Mouse (Mus musculus): ENCODE measurements around the gene Kat2b. TPM values are rescaled to one million over a fixed set of nuclear protein-coding genes. Genes with fewer than 3 reads are reported as not detected.
A peak's percentile ranks its signal among the peaks of the same experiment; 100 is the strongest.
"Not testable (repeated sequence)": the region's sequence is repeated elsewhere in the genome, so short reads cannot be mapped to it uniquely, and the experiment has no call there.

Kat2b gene
- polyA plus RNA-seq, 1 experiment, result 2.4 TPM

GRCm38 (mm10) chr17:53670453-53670852 is 103.8 kb downstream of the Kat2b start:
- Histone ChIP-seq H3K79me2 (ENCODE audit: control insufficient read depth, insufficient read depth) (no peaks in the 10 kb centered on the region), H3K36me3 (ENCODE audit: control insufficient read depth, insufficient read depth) (peaks cover 64% of the 10 kb centered on the region), H3K79me3 (ENCODE audit: low read depth) (no peaks in the 10 kb centered on the region), H3K4me3 (ENCODE audit: insufficient read depth, poor library complexity, severe bottlenecking) (no peak overlapping the region), H3ac (ENCODE audit: control insufficient read depth, insufficient read length, low read depth) (no peak overlapping the region), H3K27me3 (ENCODE audit: control insufficient read depth, insufficient read depth, insufficient read length) (no peaks in the 10 kb centered on the region)
- no peak for TF ChIP-seq USF1 (IDR thresholded peaks at IDR 0.05; ENCODE audit: low read depth)
- no peak for TF ChIP-seq MAX (IDR thresholded peaks at IDR 0.05)
- no peak for TF ChIP-seq CEBPB (IDR thresholded peaks at IDR 0.05; ENCODE audit: low read depth)
- no peak for TF ChIP-seq MYOG (IDR thresholded peaks at IDR 0.05; ENCODE audit: control insufficient read depth, extremely low read depth, insufficient read length)
- no peak for TF ChIP-seq MYOD1 (IDR thresholded peaks at IDR 0.05; ENCODE audit: control insufficient read depth, insufficient read length, low read depth)
- no peak for TF ChIP-seq CTCF (IDR thresholded peaks at IDR 0.05; ENCODE audit: control insufficient read depth, insufficient read depth, insufficient read length)
- TF ChIP-seq FOSL1 (IDR thresholded peaks at IDR 0.05; ENCODE audit: insufficient read depth, low read length, poor library complexity, severe bottlenecking), result no peak

- H3K4me3 ChIP-seq (ENCODE audit: insufficient read depth, poor library complexity, severe bottlenecking), result no peak overlapping the region
- no peak for TF ChIP-seq MYOG (IDR thresholded peaks at IDR 0.05; ENCODE audit: control insufficient read depth, extremely low read depth, insufficient read length)
- no peak for TF ChIP-seq MYOD1 (IDR thresholded peaks at IDR 0.05; ENCODE audit: control insufficient read depth, insufficient read length, low read depth)
- no peak for TF ChIP-seq USF1 (IDR thresholded peaks at IDR 0.05; ENCODE audit: low read depth)
- no peak for TF ChIP-seq MAX (IDR thresholded peaks at IDR 0.05)
- TF ChIP-seq CTCF (IDR thresholded peaks at IDR 0.05; ENCODE audit: control insufficient read depth, insufficient read depth, insufficient read length), result no peak
- TF ChIP-seq FOSL1 (IDR thresholded peaks at IDR 0.05; ENCODE audit: insufficient read depth, low read length, poor library complexity, severe bottlenecking), result no peak
- TF ChIP-seq CEBPB (IDR thresholded peaks at IDR 0.05; ENCODE audit: low read depth), result no peak
- H3K79me2 ChIP-seq (ENCODE audit: control insufficient read depth, insufficient read depth), result peaks cover 4% of the 10 kb centered on the region
- H3K27me3 ChIP-seq (ENCODE audit: control insufficient read depth, insufficient read depth, insufficient read length), result no peaks in the 10 kb centered on the region
- peaks cover 3% of the 10 kb centered on the region for H3K79me3 ChIP-seq (ENCODE audit: low read depth)
- no peak overlapping the region for H3ac ChIP-seq (ENCODE audit: control insufficient read depth, insufficient read length, low read depth)
- peaks cover 96% of the 10 kb centered on the region for H3K36me3 ChIP-seq (ENCODE audit: control insufficient read depth, insufficient read depth)
These were observed 112.1 kb downstream of the Kat2b start for GRCm38 (mm10) chr17:53678716-53679115.

GRCm38 (mm10) chr17:53688321-53688720 is 121.7 kb downstream of the Kat2b start:
- Histone ChIP-seq H3ac (ENCODE audit: control insufficient read depth, insufficient read length, low read depth) (peak overlapping the region; percentile 48), H3K79me2 (ENCODE audit: control insufficient read depth, insufficient read depth) (peaks cover 56% of the 10 kb centered on the region), H3K79me3 (ENCODE audit: low read depth) (peaks cover 44% of the 10 kb centered on the region), H3K36me3 (ENCODE audit: control insufficient read depth, insufficient read depth) (peaks cover 37% of the 10 kb centered on the region), H3K27me3 (ENCODE audit: control insufficient read depth, insufficient read depth, insufficient read length) (no peaks in the 10 kb centered on the region), H3K4me3 (ENCODE audit: insufficient read depth, poor library complexity, severe bottlenecking) (peak overlapping the region; percentile 66)
- no peak for TF ChIP-seq CTCF (IDR thresholded peaks at IDR 0.05; ENCODE audit: control insufficient read depth, insufficient read depth, insufficient read length)
- no peak for TF ChIP-seq MYOD1 (IDR thresholded peaks at IDR 0.05; ENCODE audit: control insufficient read depth, insufficient read length, low read depth)
- TF ChIP-seq CEBPB (IDR thresholded peaks at IDR 0.05; ENCODE audit: low read depth), result no peak
- TF ChIP-seq MAX (IDR thresholded peaks at IDR 0.05), result no peak

GRCm38 (mm10) chr17:53688877-53689802 is 122.5 kb downstream of the Kat2b start, which contains the start of gene Sgo1:
Sgo1 (minus strand) TSS chr17:53689333.
- TF ChIP-seq FOSL1 (IDR thresholded peaks at IDR 0.05; ENCODE audit: insufficient read depth, low read length, poor library complexity, severe bottlenecking) (no peak), USF1 (IDR thresholded peaks at IDR 0.05; ENCODE audit: low read depth) (peak; percentile 98), CTCF (IDR thresholded peaks at IDR 0.05; ENCODE audit: control insufficient read depth, insufficient read depth, insufficient read length) (peak; percentile 36)
- Histone ChIP-seq H3ac (ENCODE audit: control insufficient read depth, insufficient read length, low read depth) (peak within 1 kb of the TSS; percentile 88), H3K27me3 (ENCODE audit: control insufficient read depth, insufficient read depth, insufficient read length) (no peaks in the 10 kb centered on the region), H3K79me2 (ENCODE audit: control insufficient read depth, insufficient read depth) (peaks cover 48% of the 10 kb centered on the region), H3K36me3 (ENCODE audit: control insufficient read depth, insufficient read depth) (peaks cover 29% of the 10 kb centered on the region), H3K79me3 (ENCODE audit: low read depth) (peaks cover 40% of the 10 kb centered on the region), H3K4me3 (ENCODE audit: insufficient read depth, poor library complexity, severe bottlenecking) (peak within 1 kb of the TSS; percentile 66)

GRCm38 (mm10) chr17:53689946-53690345 is 123.3 kb downstream of the Kat2b start:
- H3ac ChIP-seq (ENCODE audit: control insufficient read depth, insufficient read length, low read depth), result peak overlapping the region; percentile 67
- H3K36me3 ChIP-seq (ENCODE audit: control insufficient read depth, insufficient read depth), result peaks cover 22% of the 10 kb centered on the region
- peak overlapping the region; percentile 37 for H3K4me3 ChIP-seq (ENCODE audit: insufficient read depth, poor library complexity, severe bottlenecking)
- TF ChIP-seq MYOD1 (IDR thresholded peaks at IDR 0.05; ENCODE audit: control insufficient read depth, insufficient read length, low read depth) (no peak), CEBPB (IDR thresholded peaks at IDR 0.05; ENCODE audit: low read depth) (peak; percentile 48)
- H3K27me3 ChIP-seq (ENCODE audit: control insufficient read depth, insufficient read depth, insufficient read length), result no peaks in the 10 kb centered on the region
- peaks cover 34% of the 10 kb centered on the region for H3K79me3 ChIP-seq (ENCODE audit: low read depth)
- peaks cover 40% of the 10 kb centered on the region for H3K79me2 ChIP-seq (ENCODE audit: control insufficient read depth, insufficient read depth)

- H3K36me3 ChIP-seq (ENCODE audit: control insufficient read depth, insufficient read depth), result no peaks in the 10 kb centered on the region
- no peaks in the 10 kb centered on the region for H3K27me3 ChIP-seq (ENCODE audit: control insufficient read depth, insufficient read depth, insufficient read length)
- H3K79me2 ChIP-seq (ENCODE audit: control insufficient read depth, insufficient read depth), result no peaks in the 10 kb centered on the region
- H3ac ChIP-seq (ENCODE audit: control insufficient read depth, insufficient read length, low read depth), result no peak overlapping the region
- H3K79me3 ChIP-seq (ENCODE audit: low read depth), result no peaks in the 10 kb centered on the region
- H3K4me3 ChIP-seq (ENCODE audit: insufficient read depth, poor library complexity, severe bottlenecking), result no peak overlapping the region
- TF ChIP-seq FOSL1 (IDR thresholded peaks at IDR 0.05; ENCODE audit: insufficient read depth, low read length, poor library complexity, severe bottlenecking), result no peak
- no peak for TF ChIP-seq CTCF (IDR thresholded peaks at IDR 0.05; ENCODE audit: control insufficient read depth, insufficient read depth, insufficient read length)
- TF ChIP-seq MAX (IDR thresholded peaks at IDR 0.05), result no peak
- no peak for TF ChIP-seq MYOG (IDR thresholded peaks at IDR 0.05; ENCODE audit: control insufficient read depth, extremely low read depth, insufficient read length)
- TF ChIP-seq CEBPB (IDR thresholded peaks at IDR 0.05; ENCODE audit: low read depth), result no peak
- no peak for TF ChIP-seq MYOD1 (IDR thresholded peaks at IDR 0.05; ENCODE audit: control insufficient read depth, insufficient read length, low read depth)
These were observed 127.4 kb downstream of the Kat2b start for GRCm38 (mm10) chr17:53694039-53694438.

GRCm38 (mm10) chr17:53697521-53697920 is 130.9 kb downstream of the Kat2b start:
- H3K36me3 ChIP-seq (ENCODE audit: control insufficient read depth, insufficient read depth); H3K27me3 ChIP-seq (ENCODE audit: control insufficient read depth, insufficient read depth, insufficient read length); H3ac ChIP-seq (ENCODE audit: control insufficient read depth, insufficient read length, low read depth); H3K79me2 ChIP-seq (ENCODE audit: control insufficient read depth, insufficient read depth); H3K79me3 ChIP-seq (ENCODE audit: low read depth); H3K4me3 ChIP-seq (ENCODE audit: insufficient read depth, poor library complexity, severe bottlenecking): not testable (repeated sequence)

Data from C2C12 (cell line).